Mouse (Mus musculus) ES-CJ7 (cell line): ENCODE measurements around the gene Gm17190.
"Not testable (repeated sequence)": the region's sequence is repeated elsewhere in the genome, so short reads cannot be mapped to it uniquely, and the experiment has no call there.

Experiments
- DNase-seq: peaks from one replicate; pipeline ENCODE4 v3.0.0; 2011; ENCODE audit warnings: low read depth, low spot score

Gene Gm17190

DNA sequence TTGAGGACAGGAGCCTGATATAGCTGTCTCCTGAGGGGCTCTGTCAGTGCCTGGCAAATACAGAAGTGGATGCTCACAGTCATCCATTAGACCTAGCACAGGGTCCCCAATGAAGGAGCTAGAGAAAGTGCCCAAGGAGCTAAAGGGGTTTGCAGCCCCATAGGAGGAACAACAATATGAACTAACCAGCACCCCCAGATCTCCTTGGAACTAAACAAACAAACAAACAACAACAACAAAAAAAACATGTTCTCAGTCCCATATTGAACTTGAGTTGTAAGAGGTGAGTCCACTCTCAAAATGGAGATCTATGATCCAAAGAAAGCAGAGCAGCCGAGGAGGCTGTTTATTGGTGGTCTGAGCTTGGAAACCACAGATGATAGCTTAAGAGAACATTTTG, at the start of gene Gm17190:
Gm17190 (plus strand) TSS at position 301 of the 400 bp plus-strand sequence.
- not testable (repeated sequence) for DNase-seq

DNA sequence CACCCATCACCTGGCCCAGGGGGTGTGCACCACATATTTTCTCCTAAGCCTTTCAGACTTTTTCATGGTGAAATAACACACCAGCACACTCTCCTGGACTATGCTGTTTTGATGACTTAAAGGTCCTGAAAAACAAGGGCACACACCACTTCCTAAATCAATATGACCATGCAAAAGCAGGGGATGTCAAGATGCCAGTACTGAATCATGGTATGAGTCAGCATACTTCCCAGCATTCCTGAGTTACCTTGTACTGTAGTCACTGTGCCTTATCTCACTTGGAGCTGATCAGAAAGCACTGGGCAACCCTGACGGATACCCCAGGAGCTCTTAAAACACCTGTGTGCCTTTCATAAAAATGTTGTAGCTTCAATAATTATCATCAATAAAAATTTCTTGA, 42.3 kb upstream of the Gm17190 start:
- no peak for DNase-seq

DNA sequence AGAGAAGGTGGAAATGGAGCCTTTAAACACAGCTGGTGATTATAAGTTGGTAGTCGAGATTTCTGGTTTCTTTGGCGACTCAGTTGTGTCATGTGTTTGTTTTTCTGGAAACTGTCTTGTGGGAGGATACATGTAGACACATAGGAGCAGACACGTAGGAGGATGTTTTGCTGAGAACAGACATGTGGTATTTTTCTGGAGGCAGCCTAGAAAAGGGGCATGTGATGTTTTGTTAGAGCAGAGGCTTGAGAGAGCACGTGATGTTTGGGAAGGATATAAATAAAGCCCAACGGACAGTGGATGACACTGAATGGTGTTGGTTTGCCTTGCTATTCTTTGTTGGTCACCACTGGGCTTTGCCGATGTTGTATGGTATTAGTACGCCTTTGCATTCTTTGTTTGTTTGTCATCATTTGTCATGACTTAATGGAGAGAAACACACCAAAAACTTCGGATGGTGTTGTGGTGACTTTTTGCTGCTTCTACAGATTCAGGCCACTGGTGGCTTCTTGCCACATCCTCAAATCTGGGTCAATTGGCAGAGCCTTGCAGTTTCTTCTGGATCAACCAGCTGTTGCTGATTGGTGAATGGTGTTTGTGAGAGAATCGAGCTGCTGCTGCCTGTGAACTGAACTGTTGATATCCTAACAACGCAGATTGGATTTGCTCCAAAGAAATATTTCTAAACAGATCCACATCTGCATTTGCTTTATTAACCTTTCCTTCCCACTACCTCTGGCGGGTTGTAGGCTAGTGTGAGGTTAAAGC, 41.4 kb upstream of the Gm17190 start:
- no peak for DNase-seq

DNA sequence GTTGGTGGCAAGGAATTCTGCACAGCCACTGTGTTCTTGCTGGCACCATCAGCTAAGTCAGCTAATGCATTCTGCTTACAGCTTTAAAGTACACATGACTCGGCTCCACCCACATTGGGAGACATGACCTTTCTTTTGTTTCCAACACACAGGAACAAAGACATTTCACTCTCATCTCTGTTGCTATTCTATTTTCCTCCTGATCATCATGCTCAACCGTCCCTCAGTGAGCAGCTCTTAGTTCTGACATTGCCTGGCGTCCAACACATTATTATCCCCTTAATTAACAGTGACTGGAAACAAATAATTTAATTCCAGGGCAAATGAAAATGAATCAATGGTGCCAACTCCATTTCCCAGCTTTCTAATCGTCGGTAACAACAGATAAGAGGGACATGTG, 36.5 kb upstream of the Gm17190 start:
- no peak for DNase-seq

DNA sequence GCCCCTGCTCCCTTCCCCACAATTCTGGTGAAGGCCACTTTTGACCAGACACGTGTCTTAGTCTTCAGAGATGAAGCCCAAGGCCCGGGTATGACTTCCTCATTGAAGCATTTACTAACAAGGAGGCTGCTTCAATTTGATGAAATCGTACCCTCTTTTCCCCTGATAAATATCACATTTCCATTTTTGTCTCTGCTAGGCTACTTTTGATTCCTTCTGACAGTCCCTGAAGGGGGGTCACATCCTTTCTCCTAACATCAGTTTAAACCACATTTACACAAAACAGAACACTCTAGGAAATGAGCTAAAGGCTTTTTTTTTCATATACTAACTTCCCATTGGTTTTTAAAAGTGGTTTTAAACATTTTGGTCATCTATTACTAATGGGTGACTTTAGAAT, 29.1 kb upstream of the Gm17190 start:
- DNase-seq, result no peak

DNA sequence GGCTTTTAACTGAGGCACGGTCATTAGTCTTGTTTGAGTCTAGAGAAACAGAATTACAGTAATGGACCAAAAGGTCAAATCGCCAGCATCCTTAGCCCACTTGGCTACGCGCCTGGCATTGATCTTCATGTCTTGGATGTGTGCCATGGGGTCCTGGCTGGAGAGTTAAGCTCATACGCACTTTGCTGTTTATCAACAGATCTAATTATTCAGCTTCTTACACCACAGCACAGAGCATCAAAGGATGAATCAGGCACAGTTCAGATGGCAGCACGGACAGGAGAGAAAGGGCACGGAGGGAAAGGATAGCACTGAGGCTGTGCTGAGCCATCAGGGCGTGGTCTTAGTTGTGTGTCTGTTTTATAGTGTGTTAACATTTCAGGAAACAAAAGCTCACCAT, 8.3 kb upstream of the Gm17190 start:
- no peak for DNase-seq

DNA sequence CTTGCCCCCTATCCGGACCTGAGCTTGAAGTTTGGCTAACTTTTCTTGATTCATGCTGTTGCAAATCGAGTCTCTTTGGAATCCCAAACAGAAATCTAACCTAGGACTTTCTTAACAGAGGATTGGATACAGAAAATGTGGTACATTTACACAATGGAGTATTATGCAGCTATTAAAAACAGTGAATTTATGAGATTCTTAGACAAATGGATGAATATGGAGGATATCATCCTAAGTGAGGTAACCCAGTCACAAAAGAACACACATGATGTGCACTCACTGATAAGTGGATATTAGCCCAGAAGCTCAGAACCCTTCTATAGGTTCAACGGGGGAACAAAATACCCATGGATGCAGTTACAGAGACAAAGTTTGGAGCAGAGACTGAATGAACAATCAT, 578 bp upstream of the Gm17190 start, which contains the start of gene Gm20075:
Gm20075 (minus strand) TSS at position 101 of the 400 bp plus-strand sequence.
- DNase-seq, result not testable (repeated sequence)

DNA sequence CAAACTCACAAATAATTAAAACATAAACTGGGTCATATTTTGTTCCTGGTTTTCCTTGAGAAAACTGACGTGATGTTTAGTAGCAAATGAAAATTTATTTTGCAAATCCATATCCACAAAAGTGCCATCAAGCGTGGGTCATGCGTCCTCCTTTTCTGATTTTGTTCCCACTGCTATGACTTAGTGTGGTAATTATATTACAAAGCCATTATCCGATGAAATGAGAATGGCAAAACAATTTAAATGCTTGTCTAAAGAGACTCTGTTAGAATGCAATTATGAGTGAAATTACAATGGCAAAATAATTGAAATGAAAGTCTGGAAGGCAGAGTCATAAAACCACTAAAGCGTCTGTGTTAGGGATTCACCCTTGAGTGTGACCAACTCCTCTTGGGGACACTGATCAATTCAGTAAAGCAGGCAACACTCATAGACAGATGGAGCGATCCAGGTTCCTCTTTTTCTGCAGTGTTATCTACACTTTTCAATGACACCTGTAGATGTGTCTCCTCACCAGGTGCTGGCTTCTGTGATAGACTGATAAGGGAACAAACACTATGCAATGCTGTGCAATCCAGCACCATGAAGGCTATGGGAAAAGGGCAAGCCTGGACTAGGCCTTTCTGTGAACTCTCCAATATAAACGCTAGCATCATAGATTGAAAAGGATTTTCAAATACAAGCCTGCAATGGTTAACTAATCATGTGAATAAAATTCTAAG, 3.9 kb downstream of the Gm17190 start:
- no peak for DNase-seq

DNA sequence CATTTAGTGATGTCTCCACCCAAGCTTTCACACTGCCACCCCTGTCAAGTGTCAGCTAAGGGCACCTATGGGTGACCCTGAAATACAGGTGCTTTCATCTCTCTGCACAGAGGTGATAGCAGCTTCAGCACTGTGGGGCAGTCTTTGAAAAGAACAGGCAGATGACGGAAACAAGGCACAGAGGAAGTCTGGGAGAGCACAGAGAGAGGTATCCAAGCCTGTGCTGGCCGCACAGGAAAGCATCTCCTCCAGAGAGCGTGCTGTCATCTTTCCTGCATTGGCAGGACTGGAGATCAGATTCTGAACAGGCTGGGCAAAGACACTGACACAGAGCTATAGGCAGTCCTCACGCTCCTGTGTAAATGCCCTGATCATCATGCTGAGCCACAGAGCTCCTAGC, 9.1 kb downstream of the Gm17190 start:
- DNase-seq, result no peak

DNA sequence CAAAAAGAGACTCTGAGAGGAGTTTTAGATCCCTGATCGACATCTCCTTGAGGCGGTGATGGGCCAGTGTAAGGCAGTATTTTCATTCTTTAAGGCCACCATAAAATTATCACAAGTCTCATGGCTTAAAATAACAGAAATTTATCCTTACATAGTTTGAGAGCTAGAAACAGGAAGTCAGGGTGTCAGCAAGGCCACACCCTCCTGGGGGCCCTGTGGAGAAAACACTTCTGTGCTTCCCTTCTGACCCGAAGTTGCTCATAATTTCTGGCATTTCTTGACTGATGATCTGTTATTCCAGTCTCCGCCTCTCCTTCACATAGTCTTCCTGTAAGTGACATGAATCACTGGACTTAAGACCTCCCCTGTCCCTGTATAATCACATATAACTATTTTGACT, 24.5 kb downstream of the Gm17190 start:
- no peak for DNase-seq

DNA sequence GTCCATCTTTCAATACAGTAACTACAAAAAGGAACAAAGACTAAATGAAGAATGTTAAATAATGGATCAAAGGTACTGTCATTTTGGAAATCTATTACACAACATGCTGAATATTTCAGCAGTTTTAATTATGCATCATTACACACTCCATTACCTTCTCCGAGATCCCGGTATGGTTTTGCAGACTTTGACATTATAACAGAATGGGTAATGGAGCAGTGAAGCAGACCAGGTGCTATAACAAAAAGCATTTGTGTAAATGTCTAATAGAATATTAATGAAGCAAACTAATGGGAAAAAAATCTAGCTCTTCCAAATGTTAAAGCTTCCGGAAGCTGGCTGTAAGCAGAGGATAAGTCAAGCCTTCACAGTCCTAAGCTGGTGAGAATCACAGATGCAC, 28.9 kb downstream of the Gm17190 start:
- no peak for DNase-seq

DNA sequence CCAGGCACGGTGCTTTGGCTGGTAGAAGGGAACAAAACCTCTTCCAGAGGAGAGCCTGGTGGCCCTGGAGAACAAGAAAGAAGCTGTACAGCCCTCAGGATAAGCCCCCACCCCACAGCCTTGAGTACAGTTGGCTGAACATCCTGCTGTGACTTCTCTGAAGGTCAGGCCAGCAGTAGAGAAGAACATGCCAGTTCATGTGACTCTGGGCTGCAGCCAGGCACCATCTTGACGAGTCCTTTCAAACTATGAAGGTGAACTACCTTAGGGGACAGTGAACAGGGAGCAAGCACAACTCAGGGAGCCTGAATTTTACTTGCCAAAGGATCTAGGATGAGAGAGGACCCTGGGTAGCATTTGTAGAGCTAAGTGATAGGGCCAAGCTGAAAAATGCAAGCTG, 30.9 kb downstream of the Gm17190 start:
- no peak for DNase-seq

DNA sequence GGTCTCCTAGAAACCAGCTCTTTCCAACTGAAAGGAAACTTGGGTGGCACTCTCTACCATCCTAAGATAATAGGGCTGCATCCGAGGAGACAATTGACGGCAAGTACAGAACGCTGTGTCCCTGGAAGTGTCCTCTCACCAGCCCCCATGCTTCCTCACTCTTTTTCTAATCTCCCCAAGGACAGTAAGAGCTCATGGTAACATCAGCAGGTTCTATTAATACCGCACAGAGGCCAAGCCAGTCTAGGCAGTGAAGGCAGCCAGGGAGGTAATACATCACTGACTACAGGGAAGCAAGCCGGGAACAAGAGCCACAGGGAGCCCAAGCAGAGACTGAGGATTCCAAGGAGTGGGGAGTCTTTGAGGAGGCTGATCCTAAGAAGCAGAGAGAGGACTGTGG, 43.2 kb downstream of the Gm17190 start:
- DNase-seq, result no peak

DNA sequence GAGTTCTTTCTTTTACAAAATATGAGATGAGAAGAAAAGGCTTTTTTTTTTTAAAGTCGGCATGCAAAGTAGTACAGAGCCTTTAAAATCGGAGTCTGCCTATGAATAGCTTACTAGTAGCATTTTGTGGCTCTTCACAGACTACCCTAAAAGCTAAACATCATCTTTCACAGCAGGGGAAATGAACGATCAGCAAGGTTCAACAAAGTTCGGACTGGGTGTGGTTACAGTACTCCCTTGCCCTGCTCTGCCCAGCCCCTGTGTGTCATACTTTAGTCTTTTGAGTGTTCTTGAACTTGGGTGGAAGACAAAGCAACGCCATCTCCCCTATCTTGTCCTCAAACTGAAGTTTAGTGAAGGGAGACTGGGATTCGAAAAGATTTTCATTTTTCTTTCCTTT, 44.8 kb downstream of the Gm17190 start:
- peak; percentile 68 for DNase-seq

DNA sequence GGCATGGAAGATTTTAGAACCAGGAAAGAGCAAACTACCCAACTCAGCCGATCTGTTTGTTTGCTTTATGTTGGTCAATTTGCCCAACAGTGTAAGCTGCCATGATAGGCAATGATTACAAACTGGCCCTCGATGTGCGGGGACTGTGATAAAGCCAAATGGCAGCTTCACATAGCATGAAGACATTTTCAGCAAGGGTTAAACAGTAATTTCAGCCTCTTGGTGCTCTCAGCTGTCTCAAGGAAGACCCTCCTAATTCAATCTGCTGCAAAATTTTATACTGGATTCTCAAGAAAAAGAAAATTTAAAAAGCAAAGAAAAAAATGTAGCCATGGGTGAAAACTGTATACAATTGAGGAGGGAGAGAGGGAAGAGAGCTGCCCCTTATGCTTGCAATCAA, 47.2 kb downstream of the Gm17190 start:
- DNase-seq, result no peak

DNA sequence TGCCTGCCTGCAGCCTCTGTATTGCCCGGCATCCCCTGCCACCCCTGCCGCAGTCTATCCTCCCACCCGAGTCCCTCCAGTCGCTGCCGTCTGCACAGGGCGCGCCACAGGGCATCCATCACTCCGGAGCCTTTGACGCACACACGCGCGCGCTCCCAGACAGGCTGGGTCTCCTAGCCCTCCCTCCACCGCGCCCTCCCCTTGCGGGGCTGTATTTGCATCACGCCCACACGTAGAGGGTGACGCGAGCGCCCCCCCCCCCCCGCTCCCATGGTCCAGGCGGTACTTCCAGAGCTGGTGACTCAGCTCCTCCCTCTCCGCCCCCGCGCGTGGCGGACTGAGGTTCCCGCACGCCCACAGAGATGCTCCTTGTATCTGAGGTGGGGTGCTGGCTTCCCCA, 49.2 kb downstream of the Gm17190 start:
- DNase-seq, result peak; percentile 80

DNA sequence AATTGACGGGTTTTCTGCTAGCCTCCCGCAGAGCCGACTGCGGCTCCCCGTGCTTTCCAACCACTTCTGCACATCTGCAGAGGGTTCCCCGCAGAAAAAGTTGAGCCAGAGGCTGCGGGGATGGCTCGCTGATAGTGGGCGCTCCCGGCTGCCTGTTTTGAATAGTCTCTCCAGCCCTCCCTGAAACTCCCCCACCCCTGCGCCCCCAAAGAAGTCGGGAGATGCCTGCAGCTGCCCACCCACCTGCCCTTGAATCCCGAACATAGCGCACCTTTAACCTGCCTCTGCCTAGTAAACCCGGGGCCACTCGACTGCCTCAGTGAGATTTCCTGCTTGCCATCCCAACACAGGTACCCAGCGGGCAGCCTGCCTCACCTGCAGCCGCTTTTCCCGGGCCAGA, 50.1 kb downstream of the Gm17190 start:
- DNase-seq, result peak; percentile 21

DNA sequence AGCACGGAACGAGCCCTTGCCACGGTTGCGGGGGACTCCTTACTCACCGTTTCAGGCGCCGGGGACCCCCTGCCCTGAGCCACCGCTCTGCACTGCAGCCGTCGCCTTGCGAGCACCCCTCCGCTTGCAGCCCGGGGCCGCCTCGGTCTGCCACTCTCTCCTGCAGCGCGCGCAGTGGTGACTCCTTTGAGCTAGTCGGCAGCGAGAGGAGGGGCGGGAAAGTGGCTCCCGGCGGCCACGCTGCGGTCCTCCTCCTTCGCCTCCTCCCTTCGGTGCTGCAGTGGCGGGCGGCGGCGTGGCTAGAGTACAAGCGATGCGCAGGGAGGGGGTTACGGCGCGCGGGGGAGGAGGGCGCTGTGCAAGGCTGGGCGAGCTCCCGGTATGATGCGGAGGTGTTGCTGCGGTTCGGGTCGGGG, 50.6 kb downstream of the Gm17190 start, which contains the start of gene Sv2c:
Sv2c (minus strand) TSS at position 177 of the 416 bp plus-strand sequence.
- peak; percentile 70 for DNase-seq
